Mouse (Mus musculus) skeletal muscle tissue, adult 2 months (tissue): ENCODE measurements around the gene Olfr921.

Experiments used
- DNase-seq: peaks from one replicate; pipeline ENCODE4 v3.0.0-alpha.2; 2012; ENCODE audit warnings: low read depth, low spot score

Gene Olfr921

GRCm38 (mm10) chr9:38772768-38773167 lies at the start of gene Olfr921:
Gene Olfr921 (plus strand): TSS chr9:38773068.
- no peak for DNase-seq

- no peak for DNase-seq
These were observed 48.8 kb upstream of the Olfr921 start for GRCm38 (mm10) chr9:38724044-38724443.

GRCm38 (mm10) chr9:38728218-38728617 lies 44.6 kb upstream of the Olfr921 start:
- DNase-seq, result no peak

GRCm38 (mm10) chr9:38741408-38741807 lies 31.5 kb upstream of the Olfr921 start:
- no peak for DNase-seq

- DNase-seq, result no peak
These were observed 28.1 kb upstream of the Olfr921 start for GRCm38 (mm10) chr9:38744619-38745315.

GRCm38 (mm10) chr9:38751999-38752398 lies 20.9 kb upstream of the Olfr921 start, which contains the start of gene Olfr920:
Gene Olfr920 (plus strand): TSS chr9:38752299.
- no peak for DNase-seq

GRCm38 (mm10) chr9:38792689-38793088 lies 19.8 kb downstream of the Olfr921 start:
- DNase-seq, result no peak

GRCm38 (mm10) chr9:38805696-38806095 lies 32.8 kb downstream of the Olfr921 start:
- no peak for DNase-seq

- DNase-seq, result no peak
These were observed 41.4 kb downstream of the Olfr921 start, which contains the start of gene Olfr922 for GRCm38 (mm10) chr9:38814314-38814713. Gene Olfr922 (plus strand): TSS chr9:38814614.

- no peak for DNase-seq
These were observed 42.7 kb downstream of the Olfr921 start for GRCm38 (mm10) chr9:38815458-38815986.

- no peak for DNase-seq
These were observed 53.4 kb downstream of the Olfr921 start, which contains the start of gene Olfr923 for GRCm38 (mm10) chr9:38826245-38826644. Gene Olfr923 (plus strand): TSS chr9:38826545.
